Comparison of ENCODE assay signal across 28 mouse cellular contexts in genomic region chr2:135723387-135723786, GRCm38 (mm10).
"Had no signal": no experiment of that assay in that cellular context is flagged by ENCODE, and none has a peak within 500 bp of the region (broad histone marks: within the 10 kb centered on the region; RNA-seq: fewer than 3 reads in every experiment).

No protein-coding gene starts in this region.

- H3K9ac ChIP-seq: embryonic facial prominence, embryonic 12.5 days; embryonic facial prominence, embryonic 13.5 days; embryonic facial prominence, embryonic 15.5 days; forebrain, embryonic 12.5 days; forebrain, embryonic 13.5 days; forebrain, embryonic 15.5 days; forebrain, postnatal 0 days had no signal

- H3K4me2 ChIP-seq: embryonic facial prominence, embryonic 12.5 days; embryonic facial prominence, embryonic 13.5 days; embryonic facial prominence, embryonic 15.5 days; forebrain, embryonic 12.5 days; forebrain, embryonic 13.5 days; forebrain, embryonic 15.5 days had no signal

- H3K4me3 ChIP-seq: embryonic facial prominence, embryonic 10.5 days; embryonic facial prominence, embryonic 12.5 days; embryonic facial prominence, embryonic 13.5 days; embryonic facial prominence, embryonic 15.5 days; erythroblast, embryonic 14.5 days; forebrain, embryonic 10.5 days; forebrain, embryonic 12.5 days; forebrain, embryonic 13.5 days; forebrain, embryonic 15.5 days; gastrocnemius, adult 2 months; heart, adult 2 months had no signal

- H3K9me3 ChIP-seq: embryonic facial prominence, embryonic 10.5 days; embryonic facial prominence, embryonic 12.5 days; embryonic facial prominence, embryonic 13.5 days; embryonic facial prominence, embryonic 15.5 days; forebrain, embryonic 10.5 days; forebrain, embryonic 12.5 days; forebrain, embryonic 13.5 days; forebrain, embryonic 15.5 days had no signal

- H3K4me1 ChIP-seq: embryonic facial prominence, embryonic 12.5 days; embryonic facial prominence, embryonic 15.5 days had no signal

- H3K27ac ChIP-seq: embryonic facial prominence, embryonic 10.5 days; embryonic facial prominence, embryonic 12.5 days; embryonic facial prominence, embryonic 13.5 days; forebrain, embryonic 12.5 days; forebrain, embryonic 13.5 days; forebrain, embryonic 15.5 days had no signal

- DNase-seq: cerebellum, adult 2 months; cerebellum, adult 8-10 months; cerebellum, adult 9-10 months; cerebellum, adult 9-11 months; cerebellum, postnatal 10 days; cerebellum, postnatal 14 days; cerebellum, postnatal 25 days; cerebellum, postnatal 36 days; embryo, embryonic 11 days; forebrain, postnatal 0 days; gastrocnemius, adult 2 months; gastrocnemius, postnatal 10 days; gastrocnemius, postnatal 14 days; gastrocnemius, postnatal 25 days; gastrocnemius, postnatal 36 days; heart, adult 18-20 months; heart, adult 2 months had no signal

- H3K27me3 ChIP-seq: embryonic facial prominence, embryonic 12.5 days; embryonic facial prominence, embryonic 13.5 days; embryonic facial prominence, embryonic 15.5 days; forebrain, embryonic 12.5 days; forebrain, embryonic 13.5 days; forebrain, embryonic 15.5 days had no signal

- ATAC-seq: forebrain, embryonic 13.5 days; forebrain, embryonic 14.5 days; forebrain, embryonic 15.5 days; forebrain, embryonic 16.5 days; forebrain, postnatal 0 days had no signal

- H3K36me3 ChIP-seq: embryonic facial prominence, embryonic 10.5 days; embryonic facial prominence, embryonic 12.5 days; embryonic facial prominence, embryonic 13.5 days; embryonic facial prominence, embryonic 15.5 days; forebrain, embryonic 10.5 days; forebrain, embryonic 12.5 days; forebrain, embryonic 15.5 days had no signal
